23 mouse cellular contexts compared by ENCODE assay signal in the genomic region with DNA sequence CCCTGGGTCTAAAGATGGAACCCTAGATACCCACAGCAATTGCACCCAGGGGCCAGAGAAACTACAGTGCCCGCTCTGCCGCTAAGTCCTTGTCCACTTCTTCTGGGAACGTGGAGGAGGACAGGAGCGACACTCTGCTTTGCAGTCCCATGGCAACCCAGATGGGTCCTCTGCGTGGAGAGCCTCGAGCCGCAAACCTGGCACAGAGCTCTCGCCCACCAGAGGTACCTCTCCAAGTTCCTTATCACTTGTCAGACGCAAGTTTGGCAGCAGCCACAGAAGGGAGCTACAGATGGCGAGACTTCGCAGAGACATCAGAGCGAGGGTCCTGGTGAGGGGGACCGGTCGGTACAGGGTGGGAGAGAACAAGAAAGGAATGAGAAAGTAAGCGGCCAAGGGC.
A peak's percentile ranks its signal among the peaks of the same experiment; 100 is the strongest.
DNase-seq lines count a peak whose midpoint lies in the region; ATAC-seq and TF ChIP-seq lines count a peak whose summit lies in the region.
"Had no signal": no experiment of that assay in that cellular context is flagged by ENCODE, and none has a peak within 500 bp of the region (broad histone marks: within the 10 kb centered on the region; RNA-seq: fewer than 3 reads in every experiment).

No protein-coding gene starts in this region.

- intact Hi-C loops in left cerebral cortex, postnatal 14 days (cut with DNase I): no loop called here

- WGBS in forebrain, postnatal 0 days: 57% methylated on average over 15 of the region's 15 CpGs

- ATAC-seq in frontal cortex, adult (ENCODE audit: low TSS enrichment): peak; percentile 42; the same call in 1 of the 2 replicates
- ATAC-seq in forebrain, postnatal 0 days: peak; percentile 73
- no peak for ATAC-seq in activated CD4-positive, CD25-positive, alpha-beta regulatory T cell, adult 4 months
- ATAC-seq: CD4-positive, CD25-positive, alpha-beta regulatory T cell, adult 4 months; intestine, embryonic 15.5 days; Patski had no signal

- no peak for DNase-seq in frontal cortex, postnatal 25 days (ENCODE audit: low spot score in 2 of 2)
- DNase-seq in forebrain, postnatal 0 days: peak; percentile 79
- peak; percentile 62 to 86 for DNase-seq in left cerebral cortex, postnatal 14 days (ENCODE audit: low spot score in 2 of 2)
- peak; percentile 36 for DNase-seq in right cerebral cortex, postnatal 36 days (ENCODE audit: low spot score in 2 of 2)
- no peak for DNase-seq in adrenal gland, adult 8-10 months
- DNase-seq in cerebellum, adult 11-12 months: no peak
- DNase-seq: adrenal gland, postnatal 25 days; cerebellum, adult 8-10 months; layer of hippocampus, postnatal 36 days; liver, embryonic 13.5 days; lung, postnatal 4 days; thymus, adult 2 months had no signal

- H3K9ac ChIP-seq in forebrain, postnatal 0 days: no peak overlapping the region
- H3K9ac ChIP-seq: heart, embryonic 13.5 days; hindbrain, embryonic 14.5 days; intestine, embryonic 15.5 days; limb, embryonic 12.5 days; liver, embryonic 13.5 days; lung, embryonic 14.5 days; stomach, embryonic 15.5 days had no signal

- no peaks in the 10 kb centered on the region for H3K27me3 ChIP-seq in forebrain, postnatal 0 days (ENCODE audit: insufficient read depth, low read length)
- H3K27me3 ChIP-seq: intestine, embryonic 15.5 days; liver, embryonic 13.5 days; stomach, embryonic 15.5 days had no signal

- no peaks in the 10 kb centered on the region for H3K9me3 ChIP-seq in forebrain, postnatal 0 days (ENCODE audit: low read length)
- H3K9me3 ChIP-seq: embryonic facial prominence, embryonic 10.5 days; intestine, embryonic 15.5 days; stomach, embryonic 15.5 days had no signal

- no peak overlapping the region for H3K4me2 ChIP-seq in forebrain, postnatal 0 days (ENCODE audit: low read depth)
- H3K4me2 ChIP-seq: heart, embryonic 13.5 days; hindbrain, embryonic 14.5 days; intestine, embryonic 15.5 days; limb, embryonic 12.5 days; liver, embryonic 13.5 days; lung, embryonic 14.5 days; stomach, embryonic 15.5 days had no signal

- no peaks in the 10 kb centered on the region for H3K36me3 ChIP-seq in forebrain, postnatal 0 days (ENCODE audit: insufficient read depth)
- H3K36me3 ChIP-seq: embryonic facial prominence, embryonic 10.5 days; heart, embryonic 13.5 days; intestine, embryonic 15.5 days; limb, embryonic 12.5 days; liver, embryonic 13.5 days; stomach, embryonic 15.5 days had no signal

- peaks cover 12% of the 10 kb centered on the region for H3K4me1 ChIP-seq in forebrain, postnatal 0 days (ENCODE audit: insufficient read depth)
- H3K4me1 ChIP-seq: liver, embryonic 13.5 days had no signal

- TF ChIP-seq CTCF in forebrain, postnatal 0 days (IDR thresholded peaks at IDR 0.05; ENCODE audit: low read depth): no peak

- H3K27ac ChIP-seq in forebrain, postnatal 0 days (ENCODE audit: low read depth, low read length): peak overlapping the region; percentile 75
- H3K27ac ChIP-seq: embryonic facial prominence, embryonic 10.5 days; heart, embryonic 13.5 days; hindbrain, embryonic 14.5 days; intestine, embryonic 15.5 days; limb, embryonic 12.5 days; liver, embryonic 13.5 days; stomach, embryonic 15.5 days had no signal

- H3K4me3 ChIP-seq in forebrain, postnatal 0 days (ENCODE audit: low read depth, low read length): no peak overlapping the region
- H3K4me3 ChIP-seq: embryonic facial prominence, embryonic 10.5 days; heart, embryonic 13.5 days; intestine, embryonic 15.5 days; limb, embryonic 12.5 days; liver, embryonic 13.5 days; stomach, embryonic 15.5 days had no signal

Comparison
In these comparisons a context has a peak if more than half of its experiments do, and no peak if none do; other contexts are left out.
1. DNase-seq: peak in forebrain, postnatal 0 days (single experiment), left cerebral cortex, postnatal 14 days (2 of 2) and right cerebral cortex, postnatal 36 days (2 of 2); none in frontal cortex, postnatal 25 days (0 of 2), adrenal gland, adult 8-10 months (single experiment) and cerebellum, adult 11-12 months (single experiment).